Comparison of ENCODE assay signal across 7 mouse cellular contexts in the genomic region with DNA sequence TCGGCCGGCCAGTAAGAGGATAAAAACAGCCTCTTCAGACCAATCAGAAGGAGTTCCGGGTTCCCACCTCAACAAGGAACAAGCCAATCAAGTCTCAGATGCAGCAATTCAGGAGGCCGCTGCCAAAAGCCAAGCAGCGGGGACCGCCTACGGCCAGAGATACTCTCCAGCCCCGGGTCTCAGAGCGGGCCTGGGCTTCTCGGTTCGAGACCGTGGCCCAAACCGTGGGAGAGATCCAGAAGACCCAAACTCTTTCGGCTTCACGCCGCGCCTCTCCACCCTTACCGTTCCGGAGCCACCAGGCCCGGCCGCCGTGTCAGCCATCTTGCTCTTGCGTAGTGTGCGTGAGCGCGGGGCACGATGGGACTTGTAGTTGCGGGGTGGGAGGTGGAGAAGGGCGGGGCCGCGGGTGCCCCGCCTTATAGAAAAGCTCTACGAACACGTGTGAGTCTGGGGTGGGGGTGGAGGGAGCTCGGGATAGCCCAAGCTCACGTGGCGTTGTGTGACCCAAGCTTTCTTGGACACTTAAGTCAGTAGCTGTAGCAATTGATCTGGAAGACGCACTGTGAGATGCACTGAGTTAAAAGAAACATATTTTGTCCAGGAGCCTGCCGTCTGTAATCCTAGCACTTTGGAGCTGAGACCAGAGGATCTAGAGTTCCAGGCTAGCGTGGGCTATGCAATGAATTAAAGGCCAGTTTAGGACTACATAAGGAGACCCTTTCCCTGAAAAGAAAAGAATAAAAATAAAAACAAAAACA. TPM values are rescaled to one million over a fixed set of nuclear protein-coding genes. Genes with fewer than 3 reads are reported as not detected.
DNase-seq lines count a peak whose midpoint lies in the region; ATAC-seq lines count a peak whose summit lies in the region.

A gene (minus strand): TSS at position 347 of the 761 bp plus-strand sequence.

- H3K27ac ChIP-seq in embryonic facial prominence, embryonic 11.5 days (replicated peaks; ENCODE audit: low read depth, low read length), result no peak within 1 kb of the TSS
- H3K27ac ChIP-seq in limb, embryonic 10.5 days, result peak within 1 kb of the TSS; percentile 96
- H3K27ac ChIP-seq in midbrain, embryonic 13.5 days, result no peak within 1 kb of the TSS

- H3K4me3 ChIP-seq in embryonic facial prominence, embryonic 11.5 days (ENCODE audit: low read depth, low read length), result peak within 1 kb of the TSS; percentile 71
- peak within 1 kb of the TSS; percentile 85 for H3K4me3 ChIP-seq in limb, embryonic 10.5 days
- H3K4me3 ChIP-seq in midbrain, embryonic 13.5 days (replicated peaks), result peak within 1 kb of the TSS; percentile 50

- H3K4me2 ChIP-seq in embryonic facial prominence, embryonic 11.5 days (ENCODE audit: low read depth, low read length), result peak within 1 kb of the TSS; percentile 84
- H3K4me2 ChIP-seq in midbrain, embryonic 13.5 days (replicated peaks), result peak within 1 kb of the TSS; percentile 64

- H3K9me3 ChIP-seq in embryonic facial prominence, embryonic 11.5 days (replicated peaks; ENCODE audit: control insufficient read depth, low read length), result no peaks in the 10 kb centered on the region
- H3K9me3 ChIP-seq in limb, embryonic 10.5 days (replicated peaks), result no peaks in the 10 kb centered on the region
- H3K9me3 ChIP-seq in midbrain, embryonic 13.5 days, result no peaks in the 10 kb centered on the region

- no peaks in the 10 kb centered on the region for H3K27me3 ChIP-seq in embryonic facial prominence, embryonic 11.5 days (ENCODE audit: control insufficient read depth, insufficient read depth, low read length)
- no peaks in the 10 kb centered on the region for H3K27me3 ChIP-seq in limb, embryonic 10.5 days (ENCODE audit: low read depth, poor library complexity, severe bottlenecking)
- H3K27me3 ChIP-seq in midbrain, embryonic 13.5 days, result no peaks in the 10 kb centered on the region

- peak; percentile 90 for ATAC-seq in embryonic facial prominence, embryonic 11.5 days (replicated peaks; ENCODE audit: insufficient number of reproducible peaks, low FRiP score, low TSS enrichment, low read depth)
- ATAC-seq in granulocyte monocyte progenitor cell, adult 5-6 weeks (replicated peaks; ENCODE audit: poor library complexity, severe bottlenecking), result peak; percentile 86
- peak; percentile 96 for ATAC-seq in midbrain, embryonic 13.5 days

- 3% methylated on average over 40 of the region's 40 CpGs for WGBS in embryonic facial prominence, embryonic 11.5 days
- 4% methylated on average over 40 of the region's 40 CpGs for WGBS in limb, embryonic 10.5 days
- WGBS in midbrain, embryonic 13.5 days, result 2% methylated on average over 40 of the region's 40 CpGs

- peaks cover 3% of the 10 kb centered on the region for H3K36me3 ChIP-seq in embryonic facial prominence, embryonic 11.5 days (replicated peaks; ENCODE audit: control insufficient read depth, insufficient read depth, low read depth, low read length)
- peaks cover 34% of the 10 kb centered on the region for H3K36me3 ChIP-seq in limb, embryonic 10.5 days
- H3K36me3 ChIP-seq in midbrain, embryonic 13.5 days, result peaks cover 24% of the 10 kb centered on the region

- H3K9ac ChIP-seq in embryonic facial prominence, embryonic 11.5 days (replicated peaks; ENCODE audit: low read length), result peak within 1 kb of the TSS; percentile 80
- peak within 1 kb of the TSS; percentile 70 for H3K9ac ChIP-seq in midbrain, embryonic 13.5 days (replicated peaks)

- DNase-seq in adrenal gland, postnatal 14 days, result peak; percentile 97
- DNase-seq in embryonic facial prominence, embryonic 11.5 days (ENCODE audit: low spot score), result peak; percentile 95
- DNase-seq in kidney, adult 11 months, result peak; percentile 95
- DNase-seq in limb, embryonic 10.5 days (ENCODE audit: low spot score), result peak; percentile 95
- DNase-seq in spleen, adult 12 weeks (ENCODE audit: low spot score), result peak; percentile 95

- H3K4me1 ChIP-seq in embryonic facial prominence, embryonic 11.5 days (ENCODE audit: control insufficient read depth, insufficient read depth, low read length), result peaks cover 3% of the 10 kb centered on the region; the same call in 1 of the 2 replicates
- H3K4me1 ChIP-seq in limb, embryonic 10.5 days, result peaks cover 37% of the 10 kb centered on the region
- H3K4me1 ChIP-seq in midbrain, embryonic 13.5 days (replicated peaks), result peaks cover 30% of the 10 kb centered on the region

RNA-seq across cellular contexts. Expression of the gene that starts here (rescaled TPM):
- total RNA-seq in adrenal gland, postnatal 14 days (2021), result 22.9 and 23.9 TPM in 2 replicates
- 27.6 and 29.4 TPM in 2 replicates for polyA plus RNA-seq in embryonic facial prominence, embryonic 11.5 days (2014; fragmentation: Nextera tagmentation; extraction: Ambion mirVana)
- total RNA-seq in granulocyte monocyte progenitor cell, adult 5-6 weeks (2014; fragmentation: Nextera tagmentation), result 13.9 and 23.8 TPM in 2 replicates
- total RNA-seq in granulocyte monocyte progenitor cell, adult 5-6 weeks (2017), result 34.7 and 40.9 TPM in 2 replicates
- 32.1 and 36.8 TPM in 2 replicates for polyA plus RNA-seq in limb, embryonic 10.5 days (2016; fragmentation: Nextera tagmentation; extraction: Ambion mirVana)
- 24.6 and 27.3 TPM in 2 replicates for polyA plus RNA-seq in midbrain, embryonic 13.5 days (2015; fragmentation: Nextera tagmentation; extraction: Ambion mirVana)
